Mouse (Mus musculus) thymus, postnatal 36 days (tissue): ENCODE measurements at regions not wholly inside any gene's neighbourhood (a gene's known extent, or its start where the extent isn't known, plus 50 kb on each side); places are given as distances from the start of the nearest gene placed in this dataset.

Experiments
- DNase-seq, 2 experiments: peaks; one replicate each; pipeline ENCODE4 v3.0.0; 2022; ENCODE audit warnings: mixed read lengths in 2 of 2

- DNase-seq = peak; percentile 33 to 64
These were observed 50.6 kb upstream of the Larp1 start for GRCm38 (mm10) chr11:57958233-57958632.

DNA sequence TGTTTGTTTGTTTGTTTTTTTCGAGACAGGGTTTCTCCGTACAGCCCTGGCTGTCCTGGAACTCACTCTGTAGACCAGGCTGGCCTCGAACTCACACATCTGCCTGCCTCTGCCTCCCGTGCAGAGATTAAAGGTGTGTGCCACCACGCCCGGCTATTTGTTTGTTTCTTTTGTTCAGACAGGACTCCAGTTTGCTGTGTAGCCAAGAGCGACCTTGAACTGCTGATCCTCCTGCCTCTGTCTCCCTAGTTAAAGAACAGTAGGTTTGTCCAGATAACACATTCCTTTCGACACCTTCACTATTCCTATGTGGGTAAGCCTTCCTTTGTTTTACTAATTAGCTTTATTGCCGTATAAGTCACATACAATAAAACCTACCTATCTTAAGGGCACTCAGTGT lies 52.0 kb upstream of the Larp1 start:
- no peak for DNase-seq

GRCm38 (mm10) chr11:57956076-57956475 lies 52.8 kb upstream of the Larp1 start:
- DNase-seq = no peak

- DNase-seq = no peak
These were observed 53.4 kb upstream of the Larp1 start for GRCm38 (mm10) chr11:57955476-57955875.

DNA sequence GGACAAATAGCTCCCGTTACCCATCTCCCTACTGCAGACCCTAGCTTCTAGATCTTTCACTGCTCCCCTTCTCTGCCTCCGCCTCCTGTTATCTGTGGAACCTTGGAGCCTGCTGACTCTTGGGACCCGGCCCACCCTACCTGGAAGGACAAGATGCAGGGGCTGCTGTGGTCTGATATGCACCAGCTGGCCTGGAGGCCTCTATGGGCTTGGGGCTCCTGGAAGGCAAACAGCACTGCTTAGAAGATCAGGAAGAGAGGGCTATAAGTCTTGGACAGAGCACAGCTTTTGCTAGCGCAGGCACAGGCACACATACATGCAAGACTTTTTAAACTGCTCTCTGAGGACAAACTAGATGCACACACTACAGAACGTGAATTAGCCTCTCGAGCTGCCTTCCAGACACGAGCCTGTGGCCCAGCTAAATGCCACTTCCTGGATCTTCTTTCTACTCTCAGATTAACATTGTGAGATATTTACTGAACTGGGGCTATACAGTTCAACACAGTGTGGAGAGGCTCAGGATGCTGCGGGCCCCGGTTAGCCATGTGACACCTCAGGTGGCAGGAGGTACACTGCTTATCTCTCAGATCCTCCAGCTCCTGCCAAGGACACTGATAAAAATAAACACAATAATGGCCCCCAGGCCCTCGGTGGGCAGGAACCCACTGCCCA lies 54.2 kb upstream of the Larp1 start:
- peak; percentile 22 to 30 for DNase-seq

DNA sequence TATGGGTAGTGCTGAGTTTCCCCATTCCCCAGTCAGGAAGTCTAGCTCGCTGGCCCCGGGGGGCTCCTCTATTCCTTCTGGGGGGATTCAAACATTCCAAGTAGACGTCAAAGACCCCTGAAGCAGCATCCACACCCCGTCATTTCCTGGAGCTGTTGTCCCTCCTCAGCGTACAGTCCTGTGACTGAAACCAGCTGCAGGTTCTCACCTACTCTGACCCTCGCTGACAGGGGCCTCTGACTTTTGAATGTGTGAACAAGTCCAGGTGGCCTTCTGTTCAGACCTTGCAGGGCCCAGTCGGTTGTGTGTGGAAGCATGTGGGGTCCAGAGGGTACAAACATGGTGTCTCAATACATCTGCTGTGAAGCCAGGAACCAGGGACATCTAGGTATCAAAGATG lies 55.2 kb upstream of the Larp1 start:
- no peak for DNase-seq

- peak in 1 of 2 experiments; percentile 14 for DNase-seq
These were observed 56.2 kb upstream of the Larp1 start for GRCm38 (mm10) chr11:57952619-57953018.

GRCm38 (mm10) chr11:57951541-57952326 lies 57.1 kb upstream of the Larp1 start:
- DNase-seq = peak; percentile 45 to 48

GRCm38 (mm10) chr11:57950989-57951388 lies 57.9 kb upstream of the Larp1 start:
- peak; percentile 19 to 24 for DNase-seq

DNA sequence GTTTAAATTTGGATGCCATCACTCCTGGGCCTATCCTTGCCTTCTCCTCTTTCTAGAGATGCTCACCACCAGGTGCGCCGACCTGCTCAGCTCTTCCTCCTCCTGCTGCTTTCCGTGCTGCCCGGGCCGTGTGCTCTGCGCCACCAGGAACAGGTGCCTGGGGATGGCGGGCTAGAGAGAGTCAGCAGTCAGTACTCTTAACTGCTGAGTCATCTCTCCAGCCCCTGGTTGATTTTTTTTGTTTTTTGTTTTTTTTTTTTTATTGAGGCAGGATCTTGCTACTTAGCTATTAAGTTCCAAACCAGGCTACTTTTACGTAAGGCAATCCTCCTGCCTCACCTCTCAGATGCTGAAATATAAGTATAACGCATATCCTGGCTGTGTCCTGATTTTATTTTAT lies 59.8 kb upstream of the Larp1 start:
- no peak for DNase-seq

DNA sequence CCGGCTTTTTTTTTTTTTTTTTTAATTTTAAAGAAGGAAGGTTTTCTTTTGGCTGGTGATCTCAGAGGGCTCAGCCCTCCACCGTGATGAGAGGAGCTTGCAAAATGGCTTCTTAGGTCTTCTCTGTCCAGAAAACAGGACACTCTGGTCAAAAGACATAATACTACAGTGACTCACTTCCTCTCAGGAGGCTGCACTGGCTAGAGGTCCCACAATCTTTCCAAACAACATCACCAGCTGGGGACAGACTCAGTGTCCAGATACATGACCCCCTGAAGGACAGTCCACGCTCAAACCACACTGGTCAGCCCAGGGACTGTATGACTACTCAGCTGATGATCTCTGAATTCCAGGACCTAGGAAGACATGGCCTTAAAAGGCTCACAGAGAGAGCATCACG lies 61.5 kb upstream of the Larp1 start:
- DNase-seq = no peak

DNA sequence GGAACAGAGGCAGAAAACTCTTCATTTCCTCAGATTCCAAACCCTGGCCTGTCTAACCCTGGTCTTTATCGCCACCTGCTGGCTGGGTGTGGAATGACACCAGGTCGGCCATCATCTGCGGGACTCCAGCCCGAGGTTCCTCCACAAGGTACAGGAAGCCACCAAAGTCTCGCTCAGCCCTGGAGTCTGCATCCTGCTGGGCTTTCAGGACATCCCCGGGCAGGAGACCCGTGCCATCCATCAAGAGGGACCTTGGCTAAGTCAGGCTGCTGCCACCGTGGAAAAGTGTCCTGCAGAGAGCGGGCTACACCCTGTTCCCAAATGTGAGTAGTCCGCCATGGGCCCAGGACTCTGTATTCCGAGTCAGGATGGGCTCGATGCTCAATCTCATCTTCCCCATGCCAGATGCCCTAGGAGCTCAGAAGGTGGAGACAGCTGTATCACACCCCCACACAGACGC lies 74.4 kb upstream of the Larp1 start:
- DNase-seq = peak; percentile 84 to 89

GRCm38 (mm10) chr11:57933065-57933464 lies 75.8 kb upstream of the Larp1 start:
- DNase-seq = no peak

DNA sequence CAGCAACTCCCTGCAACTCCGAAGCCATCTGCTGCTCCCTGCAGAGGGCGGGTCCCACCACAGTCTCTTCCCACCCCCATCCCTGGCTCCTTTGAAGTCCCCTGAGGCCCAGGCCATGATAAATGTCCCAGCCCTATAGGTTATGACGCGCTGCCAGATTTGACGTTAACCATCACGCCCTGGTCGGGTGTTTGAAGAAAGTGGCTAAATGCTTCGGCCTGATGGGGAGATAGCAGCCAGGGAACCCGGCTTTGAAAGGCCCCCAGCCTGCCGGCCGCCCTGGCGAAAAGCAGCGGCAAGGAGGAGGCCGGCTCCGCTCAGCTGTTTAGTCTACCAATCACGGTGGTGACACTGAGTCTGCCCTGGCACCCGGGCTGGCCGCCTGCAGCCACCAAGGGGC lies 79.4 kb upstream of the Larp1 start:
- DNase-seq = no peak

DNA sequence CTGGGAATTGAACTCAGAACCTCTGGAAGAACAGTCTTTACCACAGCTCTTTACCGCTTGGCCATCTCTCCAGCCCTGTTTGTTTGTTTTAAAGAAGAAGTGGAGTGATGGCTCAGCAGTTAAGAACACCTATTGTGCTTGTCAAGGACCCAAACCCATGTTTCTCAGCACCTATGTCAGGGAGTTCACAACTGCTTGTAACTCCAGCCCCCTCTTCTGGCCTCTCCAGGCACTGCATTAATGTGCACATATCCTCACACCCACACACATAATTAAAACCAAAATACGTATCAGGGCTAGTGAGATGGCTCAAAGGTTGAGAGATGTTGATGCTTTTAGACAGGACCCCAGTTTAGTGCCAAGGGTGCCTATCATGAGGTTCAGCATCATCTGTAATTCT lies 87.6 kb upstream of the Hand1 start:
- DNase-seq = no peak

- DNase-seq = no peak
These were observed 85.9 kb upstream of the Hand1 start for GRCm38 (mm10) chr11:57918447-57919059.

GRCm38 (mm10) chr11:57917974-57918373 lies 85.4 kb upstream of the Hand1 start:
- DNase-seq = no peak

- no peak for DNase-seq
These were observed 83.4 kb upstream of the Hand1 start for GRCm38 (mm10) chr11:57916016-57916415.

GRCm38 (mm10) chr11:57913801-57914560 lies 81.4 kb upstream of the Hand1 start:
- no peak for DNase-seq

GRCm38 (mm10) chr11:57913020-57913699 lies 80.5 kb upstream of the Hand1 start:
- no peak for DNase-seq

DNA sequence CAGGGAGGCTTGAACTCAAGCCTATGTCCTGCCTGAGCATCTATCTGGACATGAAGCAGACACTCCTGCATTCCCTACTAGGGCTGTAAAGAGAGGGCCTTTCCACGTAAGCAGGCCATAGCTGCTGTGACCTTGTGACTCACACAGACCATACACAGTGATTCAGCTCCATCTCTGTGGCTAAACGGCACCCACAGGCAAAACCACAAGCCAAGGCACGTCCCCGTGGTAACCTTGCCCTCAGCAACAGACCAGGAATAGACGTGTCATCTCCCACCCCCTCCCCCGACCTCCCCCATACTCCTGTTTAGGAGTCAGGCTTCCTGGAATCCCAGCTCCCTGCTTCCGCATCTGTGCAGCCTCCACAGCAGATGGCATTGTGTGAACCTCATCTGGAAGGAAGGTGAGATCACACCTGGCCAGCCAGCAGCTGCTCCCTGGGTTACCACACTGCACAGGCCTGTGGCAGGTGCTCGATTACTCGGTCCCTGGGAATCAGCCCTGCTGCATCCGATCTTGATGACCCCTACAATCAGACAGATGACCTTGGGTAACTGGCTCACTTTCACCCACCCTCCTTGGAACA lies 79.2 kb upstream of the Hand1 start:
- DNase-seq = peak in 1 of 2 experiments; percentile 15

GRCm38 (mm10) chr11:57904216-57904615 lies 71.6 kb upstream of the Hand1 start:
- no peak for DNase-seq
